Mouse (Mus musculus) forebrain, embryonic 11.5 days (tissue): ENCODE data around the gene Scn3b. TPM values are rescaled to one million over a fixed set of nuclear protein-coding genes. Genes with fewer than 3 reads are reported as not detected.

Experiments
- ATAC-seq: fragments of 200-750 bp; cut with Nextera tagmentation; replicated peaks from 2 replicates; pipeline ENCODE4 v1.8.0; 2017; ENCODE audit warnings: moderate TSS enrichment; ENCODE audit not compliant: low FRiP score
- DNase-seq: peaks from one replicate; pipeline ENCODE4 v3.0.0-alpha.2; 2017; ENCODE audit warnings: low spot score
- H3K27ac ChIP-seq: fragments of 300-500 bp; sonication (generic); 2 replicates; pipeline ENCODE4 v1.5.1; 2014; ENCODE audit warnings: low read depth, low read length
- H3K27me3 ChIP-seq: fragments of 300-500 bp; sonication (generic); 2 replicates; pipeline ENCODE4 v1.6.1; 2014; ENCODE audit warnings: mild to moderate bottlenecking, low read length, mixed read lengths; ENCODE audit not compliant: control insufficient read depth, insufficient read depth
- H3K36me3 ChIP-seq: fragments of 300-500 bp; sonication (generic); 2 replicates; pipeline ENCODE4 v1.6.1; 2014; ENCODE audit warnings: mild to moderate bottlenecking, low read length, moderate library complexity, mixed read lengths; ENCODE audit not compliant: control insufficient read depth, insufficient read depth
- H3K4me1 ChIP-seq: fragments of 300-500 bp; sonication (generic); replicated peaks from 2 replicates; pipeline ENCODE4 v1.6.1; 2014; ENCODE audit warnings: low read length, mixed read lengths; ENCODE audit not compliant: control insufficient read depth, insufficient read depth
- H3K4me2 ChIP-seq: fragments of 300-500 bp; sonication (generic); 2 replicates; pipeline ENCODE4 v1.6.1; 2014; ENCODE audit warnings: low read depth, mild to moderate bottlenecking, low read length, moderate library complexity, mixed read lengths; ENCODE audit not compliant: severe bottlenecking
- H3K4me3 ChIP-seq: fragments of 300-500 bp; sonication (generic); 2 replicates; pipeline ENCODE4 v1.5.1; 2014; ENCODE audit warnings: low read depth, low read length
- H3K9ac ChIP-seq: fragments of 300-500 bp; sonication (generic); 2 replicates; pipeline ENCODE4 v1.6.1; 2014; ENCODE audit warnings: low read length
- H3K9me3 ChIP-seq: fragments of 300-500 bp; sonication (generic); 2 replicates; pipeline ENCODE4 v1.6.1; 2016; ENCODE audit warnings: low read length, mixed read lengths; ENCODE audit not compliant: control insufficient read depth
- WGBS: fragments of 180-500 bp; shearing (Covaris S2); extraction: QIAGEN DNeasy Blood & Tissue Kit; methylation state at CpG from one replicate; pipeline ENCODE4 v1.1.7; 2014; 5-methylcytosine and 5-hydroxymethylcytosine counted together
- polyA plus RNA-seq: library from polyadenylated mRNA; unstranded; fragments of >200 nt; fragmentation: Nextera tagmentation; extraction: Ambion mirVana; gene quantifications from 2 replicates; pipeline ENCODE4 v1.2.1, GENCODE M21; 2014

The Scn3b gene
- 9.7 and 10.9 TPM in 2 replicates for polyA plus RNA-seq

GRCm38 (mm10) chr9:40269103-40269861, at the start of gene Scn3b:
Gene Scn3b (plus strand): TSS chr9:40269217.
- peak; percentile 83 for DNase-seq
- WGBS: under 1% methylated on average over 42 of the region's 42 CpGs
- H3K27ac ChIP-seq: no peak within 1 kb of the TSS
- H3K4me1 ChIP-seq: peaks cover 4% of the 10 kb centered on the region; the same call in 1 of the 2 replicates
- 0 out of 2 replicates have a peak within 1 kb of the TSS, but pooled peaks have one; percentile 12 for H3K9ac ChIP-seq
- H3K36me3 ChIP-seq: no peaks in the 10 kb centered on the region
- peak within 1 kb of the TSS; percentile 37 for H3K4me3 ChIP-seq
- H3K27me3 ChIP-seq: 0 out of 2 replicates have a peak, but pooled peaks cover 7% of the 10 kb centered on the region
- no peaks in the 10 kb centered on the region for H3K9me3 ChIP-seq
- peak; percentile 95 for ATAC-seq
- H3K4me2 ChIP-seq: peak within 1 kb of the TSS; percentile 70

- Histone ChIP-seq H3K9ac (no peak overlapping the region), H3K36me3 (no peaks in the 10 kb centered on the region), H3K27me3 (no peaks in the 10 kb centered on the region), H3K27ac (no peak overlapping the region), H3K4me3 (no peak overlapping the region), H3K4me1 (no peaks in the 10 kb centered on the region), H3K9me3 (no peaks in the 10 kb centered on the region), H3K4me2 (no peak overlapping the region)
- ATAC-seq: no peak
- WGBS: 65% methylated on average over 4 of the region's 4 CpGs
- DNase-seq: no peak
Measured at GRCm38 (mm10) chr9:40224289-40224688, 44.7 kb upstream of the Scn3b start.

GRCm38 (mm10) chr9:40227874-40228789, 40.9 kb upstream of the Scn3b start:
- DNase-seq (peak; percentile 63), ATAC-seq (peak; percentile 82)
- no peaks in the 10 kb centered on the region for H3K4me1 ChIP-seq
- WGBS: 76% methylated on average over 10 of the region's 10 CpGs
- H3K4me2 ChIP-seq: no peak overlapping the region
- no peak overlapping the region for H3K27ac ChIP-seq
- H3K4me3 ChIP-seq: no peak overlapping the region
- H3K36me3 ChIP-seq: no peaks in the 10 kb centered on the region
- H3K27me3 ChIP-seq: no peaks in the 10 kb centered on the region
- no peak overlapping the region for H3K9ac ChIP-seq
- H3K9me3 ChIP-seq: no peaks in the 10 kb centered on the region

DNA sequence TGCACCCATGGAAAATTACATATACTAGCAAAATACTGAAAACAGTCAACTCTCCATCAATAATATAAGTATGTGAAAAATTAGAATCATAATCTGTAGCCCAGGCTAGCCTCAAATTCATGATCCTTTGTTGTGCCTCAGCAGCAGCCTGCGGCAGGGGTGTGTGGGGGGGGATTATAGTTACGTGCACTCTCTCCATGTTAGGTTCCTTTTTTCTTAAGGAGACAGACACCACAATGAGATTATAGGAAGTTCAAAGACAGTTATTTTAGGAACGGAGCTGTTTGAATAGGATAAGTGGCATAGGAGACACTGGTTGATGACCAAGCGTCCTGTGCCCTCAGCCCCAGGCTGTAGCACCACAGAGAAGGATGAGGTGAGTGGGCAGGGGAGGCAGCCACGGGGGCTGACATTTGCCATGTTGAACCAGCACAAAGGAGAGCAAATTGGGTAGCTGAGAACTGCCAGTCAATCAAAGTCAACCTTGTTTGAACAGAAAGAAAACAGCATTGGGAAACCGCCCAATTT, 40.1 kb upstream of the Scn3b start:
- H3K4me2 ChIP-seq: no peak overlapping the region
- H3K27ac ChIP-seq: no peak overlapping the region
- no peak overlapping the region for H3K4me3 ChIP-seq
- H3K9ac ChIP-seq: no peak overlapping the region
- ATAC-seq (no peak), DNase-seq (no peak)
- 57% methylated on average over 6 of the region's 6 CpGs for WGBS
- no peaks in the 10 kb centered on the region for H3K9me3 ChIP-seq
- no peaks in the 10 kb centered on the region for H3K36me3 ChIP-seq
- no peaks in the 10 kb centered on the region for H3K4me1 ChIP-seq
- H3K27me3 ChIP-seq: no peaks in the 10 kb centered on the region

DNA sequence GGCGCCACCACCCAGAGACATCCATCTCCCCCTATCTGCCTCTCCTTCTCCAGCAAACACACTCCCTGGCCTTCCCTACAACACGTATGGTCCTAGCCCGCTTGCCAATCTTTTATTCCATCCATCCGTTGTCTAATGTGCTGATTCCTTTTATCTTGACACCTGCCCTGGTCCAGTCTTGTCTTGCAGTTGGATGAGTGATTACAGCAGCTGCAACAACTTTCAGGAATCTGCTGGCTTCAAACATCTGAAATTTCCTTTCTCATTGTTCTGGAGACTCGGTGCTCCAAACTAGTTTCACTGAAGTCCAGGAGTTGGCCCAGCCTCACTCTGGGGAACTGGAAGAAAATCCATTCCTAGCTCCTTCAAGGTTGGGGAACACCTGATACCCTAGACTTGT, 39.5 kb upstream of the Scn3b start:
- Histone ChIP-seq H3K4me2 (no peak overlapping the region), H3K36me3 (no peaks in the 10 kb centered on the region), H3K27me3 (no peaks in the 10 kb centered on the region), H3K4me3 (no peak overlapping the region), H3K9me3 (no peaks in the 10 kb centered on the region), H3K9ac (no peak overlapping the region), H3K4me1 (no peaks in the 10 kb centered on the region), H3K27ac (no peak overlapping the region)
- 70% methylated on average over 5 of the region's 5 CpGs for WGBS
- no peak for ATAC-seq
- DNase-seq: no peak

DNA sequence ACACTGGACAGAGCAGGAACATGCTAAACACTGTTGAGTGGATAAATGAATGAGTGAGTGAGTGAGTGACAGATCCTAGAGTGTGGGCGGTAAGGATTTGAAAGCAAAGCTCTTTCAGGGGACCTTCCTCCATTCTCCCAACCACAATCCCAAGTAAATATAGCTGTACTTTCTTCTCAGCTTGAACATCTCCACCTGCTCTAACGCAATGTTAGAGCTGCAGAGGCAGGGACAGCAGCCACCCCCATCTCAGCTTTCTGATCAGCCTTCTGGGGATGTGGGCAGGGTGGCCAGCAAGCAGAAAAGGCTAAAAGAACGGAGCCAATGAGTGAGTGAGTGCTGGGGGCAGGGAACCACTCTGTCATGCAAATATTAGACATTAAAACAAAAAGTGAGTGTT, 38.0 kb upstream of the Scn3b start:
- DNase-seq: no peak
- Histone ChIP-seq H3K4me2 (no peak overlapping the region), H3K27ac (no peak overlapping the region), H3K27me3 (no peaks in the 10 kb centered on the region), H3K36me3 (no peaks in the 10 kb centered on the region), H3K9ac (no peak overlapping the region), H3K9me3 (no peaks in the 10 kb centered on the region), H3K4me3 (no peak overlapping the region), H3K4me1 (no peaks in the 10 kb centered on the region)
- no peak for ATAC-seq
- 86% methylated on average over 3 of the region's 3 CpGs for WGBS

DNA sequence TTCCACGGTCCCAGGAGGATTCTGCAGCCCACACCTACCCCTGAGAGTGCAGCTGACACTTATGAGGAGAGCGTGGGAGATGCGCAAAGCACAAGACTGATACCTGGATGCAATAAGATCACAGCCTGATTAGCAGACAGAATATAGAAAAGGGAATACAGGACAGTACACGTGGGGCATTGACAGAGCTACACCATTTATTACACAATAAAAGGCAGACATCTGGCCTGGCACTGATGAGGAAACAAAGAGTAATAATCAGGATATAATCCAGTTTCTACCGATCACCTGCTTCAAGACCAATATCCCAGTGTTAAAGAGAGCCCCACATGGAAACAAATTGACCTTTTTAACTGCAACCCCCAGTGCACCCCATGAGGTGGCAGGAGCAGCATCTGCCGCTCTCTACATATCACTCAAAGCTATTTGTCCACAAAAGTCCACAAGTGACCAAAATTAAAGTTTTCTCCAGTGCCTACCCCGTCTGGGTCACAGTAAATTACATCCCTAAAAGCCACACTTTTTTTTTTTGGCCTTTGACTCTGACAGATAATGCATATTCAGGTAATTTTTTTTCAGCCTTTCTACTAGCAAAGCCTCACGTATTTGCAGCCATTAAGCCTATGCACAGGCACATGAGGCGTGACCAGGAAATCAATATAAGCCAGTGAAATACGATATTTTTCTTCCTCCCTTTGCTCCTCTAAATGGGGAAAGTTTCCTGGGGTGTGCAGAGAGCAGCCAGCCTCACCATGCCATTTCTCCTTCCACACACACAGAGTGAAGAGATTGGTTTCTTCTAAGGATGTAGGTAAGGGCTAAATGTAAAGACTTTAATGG, 34.6 kb upstream of the Scn3b start:
- H3K36me3 ChIP-seq: no peaks in the 10 kb centered on the region
- H3K27me3 ChIP-seq: no peaks in the 10 kb centered on the region
- H3K27ac ChIP-seq: no peak overlapping the region
- H3K9ac ChIP-seq: no peak overlapping the region
- no peak overlapping the region for H3K4me2 ChIP-seq
- DNase-seq (no peak), ATAC-seq (no peak)
- 76% methylated on average over 10 of the region's 10 CpGs for WGBS
- no peak overlapping the region for H3K4me3 ChIP-seq
- no peaks in the 10 kb centered on the region for H3K9me3 ChIP-seq
- no peaks in the 10 kb centered on the region for H3K4me1 ChIP-seq

DNA sequence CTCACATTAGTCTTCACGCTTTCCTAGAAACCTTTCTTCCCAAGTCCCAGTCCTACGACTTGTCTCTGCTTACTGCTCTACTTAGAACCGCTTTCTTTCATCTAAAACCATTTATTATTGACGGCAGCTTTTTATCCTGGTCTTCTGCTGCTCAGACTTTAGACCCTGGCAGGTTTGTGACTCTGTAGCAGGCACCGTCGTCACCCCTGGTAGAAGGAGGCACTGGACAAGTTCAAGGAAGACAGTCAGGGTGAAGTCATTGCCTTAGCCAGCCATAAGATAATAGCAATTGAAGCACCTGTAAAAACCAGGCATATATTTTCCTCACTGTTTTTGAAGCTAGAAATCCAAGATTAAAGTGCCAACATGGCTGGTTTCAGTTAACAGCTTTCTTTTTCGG, 33.8 kb upstream of the Scn3b start:
- DNase-seq (no peak), ATAC-seq (no peak)
- no peaks in the 10 kb centered on the region for H3K4me1 ChIP-seq
- H3K9ac ChIP-seq: no peak overlapping the region
- no peak overlapping the region for H3K4me3 ChIP-seq
- H3K27me3 ChIP-seq: no peaks in the 10 kb centered on the region
- no peak overlapping the region for H3K4me2 ChIP-seq
- H3K9me3 ChIP-seq: no peaks in the 10 kb centered on the region
- no peak overlapping the region for H3K27ac ChIP-seq
- no peaks in the 10 kb centered on the region for H3K36me3 ChIP-seq
- 90% methylated on average over 7 of the region's 7 CpGs for WGBS
